Mouse (Mus musculus): Measurements from ENCODE around the gene Nup85.
A peak's percentile ranks its signal among the peaks of the same experiment; 100 is the strongest.
"Not testable (repeated sequence)": the region's sequence is repeated elsewhere in the genome, so short reads cannot be mapped to it uniquely, and the experiment has no call there.

Gene Nup85

DNA sequence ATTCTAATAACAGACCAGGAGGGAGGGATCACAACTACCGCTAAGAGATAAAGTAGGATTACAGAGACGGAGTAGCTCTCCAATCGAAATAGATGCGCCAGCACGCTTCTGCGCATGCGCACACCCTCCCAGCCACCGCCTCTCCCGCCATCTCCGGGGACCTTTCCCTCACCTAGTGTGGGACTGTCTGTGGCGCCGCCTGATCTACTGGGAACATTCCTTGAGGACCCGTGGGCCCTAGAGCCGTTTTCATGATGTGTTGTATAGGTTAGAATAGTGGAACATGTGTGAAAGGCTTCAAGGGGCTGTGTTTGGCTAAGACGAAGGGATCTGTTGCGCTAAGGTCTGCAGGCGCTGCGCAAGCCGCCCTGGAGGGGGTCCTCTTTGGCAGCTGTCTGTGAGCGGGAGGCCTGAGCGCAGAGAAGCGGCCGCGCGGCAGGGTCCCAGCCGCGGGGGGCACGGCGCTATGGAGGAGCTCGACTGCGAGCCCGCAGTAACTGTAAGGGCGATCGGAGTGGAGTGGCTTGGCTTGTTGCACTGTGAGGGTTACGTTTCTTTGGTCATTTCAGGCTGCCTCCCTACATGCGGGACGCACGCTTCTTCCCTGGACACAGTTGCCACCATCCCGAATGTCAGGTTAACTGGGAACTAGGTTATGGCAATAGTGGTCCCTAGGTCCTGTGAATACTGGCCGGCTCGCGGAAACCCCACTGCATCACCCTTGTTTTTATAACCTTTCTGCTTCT lies at the start of gene Nup85:
Gene Nup85 (plus strand): TSS at position 371 of the 746 bp plus-strand sequence.
- peak; percentile 98 for DNase-seq

DNA sequence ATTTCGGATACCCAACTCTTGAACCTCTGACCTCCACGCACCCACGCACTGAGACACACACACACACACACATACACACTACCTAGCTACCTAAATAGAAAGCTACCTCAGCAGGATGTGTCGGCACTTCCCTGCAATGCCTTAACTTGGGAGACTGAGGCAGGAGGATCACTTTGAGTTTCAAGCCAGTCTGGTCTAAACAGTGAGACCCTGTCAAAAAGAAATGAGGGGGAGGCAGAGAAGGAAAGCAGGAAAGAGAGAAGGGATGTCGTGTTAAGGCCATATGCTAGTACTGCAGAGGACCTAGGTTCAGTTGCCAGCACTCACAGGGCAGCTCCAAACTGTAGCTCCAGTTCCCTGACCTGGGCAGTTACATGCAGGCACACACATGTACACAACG lies 49.2 kb upstream of the Nup85 start:
- DNase-seq: no peak

DNA sequence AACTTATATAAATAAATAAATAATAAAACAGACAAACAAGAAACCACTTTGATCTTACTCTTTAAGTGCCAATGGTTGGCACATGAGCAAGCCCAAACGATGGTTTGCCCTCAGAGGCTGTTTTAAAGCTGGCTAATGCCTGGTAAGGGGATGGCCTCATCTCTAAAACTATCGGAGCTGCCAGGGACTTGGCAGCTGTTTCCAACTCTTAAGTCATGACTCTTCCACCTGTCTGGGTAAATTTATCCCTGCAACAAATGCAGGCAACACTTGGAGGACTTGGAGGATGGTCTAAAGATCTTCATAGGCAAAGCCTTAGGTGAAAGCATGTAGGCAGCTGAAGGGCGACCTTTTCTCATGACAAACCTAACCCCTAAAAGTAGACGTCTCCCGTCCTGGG lies 47.3 kb upstream of the Nup85 start:
- DNase-seq: no peak

- peak; percentile 32 for DNase-seq
These were observed 45.5 kb upstream of the Nup85 start for GRCm38 (mm10) chr11:115518693-115519092.

GRCm38 (mm10) chr11:115519581-115519980 lies 44.7 kb upstream of the Nup85 start:
- DNase-seq: no peak

DNA sequence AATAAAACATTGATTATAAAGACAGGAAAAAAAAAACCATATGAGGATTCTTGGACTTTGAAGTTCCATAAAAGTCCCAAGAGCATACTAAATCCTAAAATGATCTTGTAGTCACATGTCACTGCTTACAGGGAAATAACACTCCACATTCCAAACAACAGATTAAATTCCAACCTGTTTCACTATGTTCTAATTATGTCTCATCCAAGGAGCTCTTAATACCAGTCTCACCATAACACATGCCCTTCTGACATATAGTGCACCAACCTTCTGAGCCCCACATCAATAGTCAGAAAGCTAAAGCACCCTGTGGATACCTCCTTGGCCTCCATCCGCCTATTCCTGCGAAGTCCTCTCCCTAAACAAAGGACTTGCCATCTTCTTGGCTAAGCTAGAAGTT lies 44.0 kb upstream of the Nup85 start:
- DNase-seq: no peak

- DNase-seq: no peak
These were observed 43.2 kb upstream of the Nup85 start for GRCm38 (mm10) chr11:115521080-115521479.

GRCm38 (mm10) chr11:115522238-115522637 lies 42.0 kb upstream of the Nup85 start:
- DNase-seq: no peak

- no peak for DNase-seq
These were observed 41.5 kb upstream of the Nup85 start for GRCm38 (mm10) chr11:115522703-115523102.

DNA sequence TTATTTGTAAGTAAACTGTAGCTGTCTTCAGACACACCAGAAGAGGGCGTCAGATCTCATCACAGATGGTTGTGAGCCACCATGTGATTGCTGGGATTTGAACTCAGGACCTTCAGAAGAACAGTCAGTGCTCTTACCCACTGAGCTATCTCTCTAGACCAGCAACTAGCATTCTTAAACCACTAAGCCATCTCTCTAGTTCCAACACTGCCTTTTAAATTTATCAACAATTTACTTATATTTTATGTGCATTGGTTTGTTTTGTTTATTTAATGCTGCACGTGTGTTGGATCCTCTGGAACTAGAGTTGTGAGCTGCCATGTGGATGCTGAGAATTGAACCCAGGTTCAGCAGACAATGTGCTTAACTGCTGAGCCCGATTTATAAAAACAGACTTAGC lies 37.8 kb upstream of the Nup85 start:
- not testable (repeated sequence) for DNase-seq

- DNase-seq: no peak
These were observed 29.4 kb upstream of the Nup85 start for GRCm38 (mm10) chr11:115534759-115535371.

DNA sequence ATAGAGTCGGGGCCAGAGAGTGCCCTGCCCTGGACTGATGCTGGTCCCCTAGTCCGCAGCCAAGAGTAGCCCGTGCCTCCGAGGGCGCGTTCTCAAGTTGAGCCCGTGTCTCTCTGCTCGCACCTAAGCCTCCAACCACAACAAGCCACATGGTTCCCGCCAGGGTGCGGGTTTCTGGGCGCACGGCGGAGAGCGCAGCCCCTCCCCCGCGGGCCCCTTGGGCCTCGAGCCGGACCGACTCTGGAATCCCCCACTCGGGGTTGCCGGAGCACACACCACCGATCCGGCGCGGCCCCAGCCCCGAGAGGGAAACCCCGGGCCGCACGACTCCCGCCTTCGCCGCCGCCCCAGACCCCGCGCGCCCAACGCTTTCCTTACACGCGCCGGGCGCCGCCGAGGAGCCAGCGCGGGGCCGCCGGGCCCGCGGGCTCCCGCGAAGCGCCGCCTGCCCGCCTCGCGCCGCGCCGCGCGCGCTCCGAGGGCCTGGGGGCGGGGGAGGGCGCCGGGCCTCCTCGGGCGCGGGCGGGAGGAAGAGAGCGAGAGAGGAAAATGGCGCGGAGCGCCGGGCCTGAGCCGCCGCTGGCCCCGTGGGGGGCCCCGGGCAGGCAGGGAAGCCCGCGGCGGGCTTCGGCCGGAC lies 28.7 kb upstream of the Nup85 start:
- peak; percentile 56 for DNase-seq

DNA sequence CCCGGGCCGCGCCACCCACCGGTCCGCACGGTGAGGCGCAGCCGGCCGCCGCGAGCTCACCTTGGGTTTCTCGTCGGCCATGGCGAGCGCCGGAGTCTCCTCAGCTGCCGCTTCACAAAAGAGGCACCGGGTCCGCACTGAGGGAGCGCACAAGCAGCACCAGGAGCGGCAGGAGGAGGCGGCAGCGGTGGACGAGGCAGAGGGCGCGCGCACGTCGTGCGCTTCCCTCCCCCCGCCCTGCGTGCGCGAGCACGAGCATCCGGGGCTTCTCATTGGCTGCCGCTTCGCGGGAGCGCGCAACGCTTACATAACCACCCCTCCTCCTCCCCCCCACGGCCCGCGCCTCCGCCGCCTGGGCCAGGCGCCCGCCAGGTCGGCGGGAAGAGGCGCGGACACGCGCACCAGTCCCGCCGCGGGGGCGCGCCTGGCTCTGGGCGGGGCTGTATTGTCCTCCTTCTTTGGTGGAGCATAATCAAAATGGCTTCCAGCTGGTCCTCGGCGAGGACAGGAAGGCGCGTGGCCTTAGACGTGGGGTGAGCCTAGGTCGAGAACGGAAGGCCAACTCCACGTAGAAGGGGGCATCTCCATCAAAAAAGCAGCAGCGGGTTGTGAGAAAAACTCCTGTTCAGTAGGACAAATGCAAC lies 28.1 kb upstream of the Nup85 start, which contains the start of gene Sumo2:
Gene Sumo2 (minus strand): TSS at position 239 of the 644 bp plus-strand sequence.
- peak; percentile 100 for DNase-seq

- DNase-seq: peak; percentile 36
These were observed 27.2 kb upstream of the Nup85 start for GRCm38 (mm10) chr11:115536856-115537568.

DNA sequence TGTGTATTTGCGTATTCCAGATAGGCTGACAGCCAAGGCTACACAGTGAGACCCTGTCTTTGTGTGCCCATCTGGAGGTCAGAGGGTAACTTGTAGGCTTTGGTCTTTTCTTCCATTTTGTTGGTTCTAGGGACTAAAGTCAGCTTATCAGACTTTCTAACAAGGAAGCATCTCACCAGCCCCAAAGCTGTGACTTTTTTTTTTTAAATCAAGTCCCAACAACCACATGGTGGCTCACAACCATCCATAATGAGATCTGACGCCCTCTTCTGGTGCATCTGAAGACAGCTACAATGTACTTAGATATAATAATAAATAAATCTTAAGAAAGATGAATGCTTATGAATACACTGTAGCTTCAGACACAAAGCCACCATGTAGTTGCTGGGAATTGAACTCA lies 26.2 kb upstream of the Nup85 start:
- DNase-seq: no peak

DNA sequence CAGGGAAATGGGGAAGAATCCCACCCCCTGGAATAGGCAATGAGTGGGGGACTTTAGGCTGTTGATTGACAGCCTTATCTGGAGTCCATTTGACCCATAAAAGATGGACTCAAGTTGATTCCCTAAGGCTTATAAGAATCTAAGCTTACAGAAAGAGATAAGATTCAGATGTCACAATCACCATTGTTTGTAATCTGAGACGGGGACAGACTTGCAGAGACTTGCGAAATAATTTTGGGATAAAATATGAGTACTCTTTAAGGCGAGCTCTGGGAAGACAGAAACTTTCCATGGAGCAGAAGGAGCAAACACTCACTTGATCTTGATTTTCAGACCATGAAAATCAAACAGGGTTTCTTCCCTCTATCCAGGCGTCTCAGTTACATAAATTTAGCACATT lies 20.7 kb upstream of the Nup85 start:
- DNase-seq: no peak

- no peak for DNase-seq
These were observed 11.5 kb upstream of the Nup85 start for GRCm38 (mm10) chr11:115552783-115553182.

DNA sequence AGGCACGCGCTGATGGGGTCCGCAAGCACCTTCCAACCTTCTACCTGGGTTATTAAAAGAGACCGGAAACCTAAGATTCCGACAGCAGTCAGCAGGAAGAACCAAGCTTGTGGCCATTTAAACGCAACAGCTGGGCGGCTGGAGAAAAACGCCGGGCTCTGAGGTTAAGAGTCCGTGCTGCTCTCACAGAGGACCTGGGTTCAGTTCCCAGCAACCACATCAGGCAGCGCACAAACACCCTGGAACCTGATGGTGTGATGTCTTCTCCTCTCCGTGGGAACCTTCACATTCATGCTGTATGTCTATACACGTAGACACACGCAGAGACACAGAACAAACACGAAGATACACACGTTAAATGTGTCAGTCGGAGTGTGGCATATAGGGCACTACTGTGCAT lies 8.5 kb upstream of the Nup85 start:
- no peak for DNase-seq

- no peak for DNase-seq
These were observed 828 bp upstream of the Nup85 start for GRCm38 (mm10) chr11:115563406-115563805.

DNA sequence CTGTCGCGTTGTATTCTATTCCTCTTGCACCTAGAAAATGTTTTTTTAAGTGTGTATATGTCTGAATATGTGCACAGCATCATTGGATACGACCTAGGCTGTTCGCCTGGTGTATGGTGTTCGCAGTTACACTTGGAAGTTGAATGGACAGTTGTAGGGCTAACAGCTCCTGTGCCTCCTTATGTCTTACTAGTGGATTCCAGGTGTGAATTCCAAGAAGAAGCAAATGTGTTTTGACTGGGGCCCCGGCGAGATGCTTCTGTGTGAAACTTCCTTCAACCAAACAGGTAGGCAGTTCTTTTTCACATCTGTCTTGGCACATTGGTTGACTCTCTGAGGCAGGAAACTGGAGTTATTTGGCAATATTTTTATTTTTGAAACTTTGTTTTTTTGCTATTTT lies 727 bp downstream of the Nup85 start:
- DNase-seq: no peak

GRCm38 (mm10) chr11:115579080-115579479 lies 14.8 kb downstream of the Nup85 start:
- DNase-seq: no peak

DNA sequence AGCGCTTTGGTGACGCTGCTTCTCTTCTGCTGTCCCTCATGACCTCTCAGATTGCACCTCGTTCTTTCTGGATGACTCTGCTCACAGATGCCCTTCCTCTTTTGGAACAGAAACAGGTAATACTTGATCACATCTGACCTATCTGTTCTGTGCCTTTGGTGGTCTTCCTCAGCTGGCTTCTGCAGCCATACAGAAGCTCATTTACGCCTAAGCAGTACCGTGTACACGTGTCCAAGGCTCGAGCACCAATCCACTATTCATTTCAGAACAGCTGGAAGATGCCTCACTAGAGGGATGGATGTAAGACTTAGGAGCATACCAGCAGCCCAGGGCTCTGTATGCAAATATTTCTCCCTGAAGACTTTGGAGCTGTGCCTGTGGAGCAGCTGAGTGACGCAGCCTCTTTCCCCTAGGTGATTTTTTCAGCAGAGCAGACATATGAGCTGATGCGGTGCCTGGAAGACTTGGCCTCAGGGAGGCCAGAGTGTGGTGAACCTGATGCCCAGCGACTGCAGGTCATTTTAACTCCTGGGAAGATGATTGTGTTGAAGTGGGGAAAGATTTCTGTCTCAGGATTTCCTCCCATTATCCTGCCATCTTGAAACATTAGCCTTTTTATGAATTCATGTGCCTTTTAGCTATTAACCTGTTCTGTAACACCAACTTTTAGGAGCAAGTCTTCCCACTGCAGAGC lies 18.8 kb downstream of the Nup85 start:
- DNase-seq: no peak

Data from cerebellum, adult 8-10 months (tissue).